Mouse (Mus musculus) midbrain, embryonic 13.5 days (tissue): ENCODE results near the gene S100a7a. TPM values are rescaled to one million over a fixed set of nuclear protein-coding genes. Genes with fewer than 3 reads are reported as not detected.

Experiments used
- ATAC-seq: fragments of 200-750 bp; cut with Nextera tagmentation; 2 replicates; pipeline ENCODE4 v1.8.0; 2017; ENCODE audit warnings: mild to moderate bottlenecking, moderate TSS enrichment, moderate library complexity
- H3K27ac ChIP-seq: fragments of 300-500 bp; sonication (generic); 2 replicates; pipeline ENCODE4 v1.5.1; 2015; ENCODE audit warnings: inconsistent platforms, mild to moderate bottlenecking, moderate library complexity
- H3K27me3 ChIP-seq: fragments of 300-500 bp; sonication (generic); 2 replicates; pipeline ENCODE4 v1.6.1; 2015; ENCODE audit warnings: mild to moderate bottlenecking, inconsistent platforms
- H3K36me3 ChIP-seq: fragments of 300-500 bp; sonication (generic); 2 replicates; pipeline ENCODE4 v1.6.1; 2015; ENCODE audit warnings: mild to moderate bottlenecking, inconsistent platforms
- H3K4me1 ChIP-seq: fragments of 300-500 bp; sonication (generic); replicated peaks from 2 replicates; pipeline ENCODE4 v1.6.1; 2015; ENCODE audit warnings: inconsistent platforms
- H3K4me2 ChIP-seq: fragments of 300-500 bp; sonication (generic); replicated peaks from 2 replicates; pipeline ENCODE4 v1.6.1; 2015; ENCODE audit warnings: moderate library complexity, mild to moderate bottlenecking, inconsistent platforms
- H3K4me3 ChIP-seq: fragments of 300-500 bp; sonication (generic); replicated peaks from 2 replicates; pipeline ENCODE4 v1.5.1; 2015; ENCODE audit warnings: mild to moderate bottlenecking, inconsistent platforms
- H3K9ac ChIP-seq: fragments of 300-500 bp; sonication (generic); replicated peaks from 2 replicates; pipeline ENCODE4 v1.6.1; 2015; ENCODE audit warnings: mild to moderate bottlenecking, inconsistent platforms
- H3K9me3 ChIP-seq: fragments of 300-500 bp; sonication (generic); 2 replicates; pipeline ENCODE4 v1.6.1; 2016; ENCODE audit warnings: mild to moderate bottlenecking, inconsistent platforms
- WGBS: fragments of 180-500 bp; shearing (Covaris S2); methylation state at CpG from one replicate; pipeline ENCODE4 v1.1.7; 2015; 5-methylcytosine and 5-hydroxymethylcytosine counted together
- polyA plus RNA-seq: library from polyadenylated mRNA; unstranded; fragments of >200 nt; fragmentation: Nextera tagmentation; extraction: Ambion mirVana; gene quantifications from 2 replicates; pipeline ENCODE4 v1.2.1, GENCODE M21; 2015

S100a7a gene
- polyA plus RNA-seq, 1 experiment from 2014 or later = not detected

DNA sequence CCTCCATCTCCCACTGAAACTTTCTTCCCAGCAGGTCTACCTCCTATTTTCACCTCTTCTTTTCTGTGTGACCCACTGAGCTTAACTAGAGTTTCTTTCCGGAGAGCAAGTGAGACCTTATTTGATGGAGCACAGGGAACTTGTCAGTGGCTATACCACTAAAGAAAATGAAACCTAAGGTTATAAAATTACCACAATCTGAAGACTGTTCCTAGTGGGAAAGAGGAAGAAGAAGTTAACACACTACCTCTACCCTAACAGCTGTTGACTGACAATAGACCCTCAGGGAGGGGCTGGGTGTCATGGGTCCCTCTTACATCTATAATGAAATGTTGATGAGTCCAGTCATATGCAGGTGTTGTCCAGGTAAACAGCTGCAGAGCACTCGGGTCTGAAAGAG is 21.8 kb upstream of the S100a7a start:
- Histone ChIP-seq H3K36me3 (no peaks in the 10 kb centered on the region), H3K9ac (no peak overlapping the region), H3K4me1 (no peaks in the 10 kb centered on the region), H3K27ac (no peak overlapping the region), H3K4me3 (no peak overlapping the region), H3K27me3 (no peaks in the 10 kb centered on the region), H3K9me3 (no peaks in the 10 kb centered on the region), H3K4me2 (no peak overlapping the region)
- ATAC-seq = no peak
- WGBS = 73% methylated on average over 2 of the region's 2 CpGs

DNA sequence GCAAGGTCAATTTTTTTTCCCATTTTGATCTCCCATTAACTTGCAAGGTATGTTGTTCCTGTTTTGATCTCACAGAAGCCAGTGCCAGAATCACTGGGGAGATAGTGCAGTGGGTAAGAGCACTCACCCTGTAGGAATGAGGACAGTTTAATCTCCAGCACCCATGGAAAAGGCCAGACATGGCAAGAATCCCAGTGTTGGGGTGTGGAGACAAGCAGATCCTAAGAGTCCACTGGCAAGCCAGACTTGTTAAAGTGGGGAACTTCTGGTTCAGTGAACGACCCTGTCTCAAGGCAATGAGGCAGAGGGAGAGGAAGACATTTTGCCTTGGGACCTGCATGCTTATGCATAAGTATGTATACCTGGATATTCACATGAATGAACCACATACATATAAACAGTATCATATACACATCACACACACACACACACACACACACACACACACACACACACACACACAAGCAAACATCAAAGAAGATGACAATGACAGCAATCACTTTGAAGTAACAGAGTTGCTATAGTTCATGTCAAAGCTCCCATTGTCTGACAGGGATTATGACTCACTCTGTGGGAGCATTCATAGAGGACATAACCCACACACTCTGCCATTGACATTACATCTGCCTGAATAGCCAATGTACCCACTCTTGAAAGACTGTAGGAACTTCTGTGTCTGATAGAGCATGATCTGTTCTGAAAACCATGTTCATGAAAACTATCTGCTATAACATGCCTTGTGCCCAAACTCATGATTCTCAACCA is 15.1 kb upstream of the S100a7a start:
- Histone ChIP-seq H3K4me3 (no peak overlapping the region), H3K27me3 (no peaks in the 10 kb centered on the region), H3K4me2 (no peak overlapping the region), H3K36me3 (no peaks in the 10 kb centered on the region), H3K9me3 (no peaks in the 10 kb centered on the region), H3K27ac (no peak overlapping the region), H3K4me1 (no peaks in the 10 kb centered on the region), H3K9ac (no peak overlapping the region)
- 64% methylated on average over 1 of the region's 1 CpGs for WGBS
- ATAC-seq = no peak

DNA sequence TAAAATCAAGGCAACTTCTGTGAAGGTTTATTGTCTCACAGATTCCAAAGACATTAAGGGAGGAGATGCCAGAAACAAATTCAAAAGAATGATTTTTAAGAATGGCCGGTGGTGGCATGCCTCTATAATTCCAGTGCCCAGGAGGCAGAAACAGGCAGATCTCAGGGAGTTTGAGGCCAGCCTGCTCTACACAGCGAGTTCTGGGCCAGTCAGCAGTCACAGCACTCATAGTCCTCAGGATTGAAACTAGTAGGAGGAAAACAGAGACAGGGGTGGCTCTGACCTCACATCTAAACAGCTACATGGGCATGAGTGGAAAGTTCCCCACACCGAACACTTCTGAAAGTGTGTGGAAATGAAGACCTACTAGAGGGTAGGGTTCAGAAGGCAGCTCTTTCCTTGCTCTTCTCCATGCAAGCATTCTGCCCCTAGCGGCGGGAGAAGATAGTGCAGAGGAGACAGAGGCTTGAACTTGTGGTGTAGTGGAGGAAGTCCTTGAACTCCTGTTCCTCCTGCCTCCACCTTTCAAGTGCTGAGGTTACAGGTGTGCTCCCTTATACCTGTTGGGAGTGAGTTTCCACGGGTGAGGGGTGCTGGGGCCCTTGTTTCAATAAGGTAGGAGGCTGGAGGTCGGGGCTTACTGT is 14.2 kb upstream of the S100a7a start:
- no peaks in the 10 kb centered on the region for H3K27me3 ChIP-seq
- no peaks in the 10 kb centered on the region for H3K4me1 ChIP-seq
- no peaks in the 10 kb centered on the region for H3K36me3 ChIP-seq
- no peak overlapping the region for H3K27ac ChIP-seq
- H3K4me2 ChIP-seq = no peak overlapping the region
- ATAC-seq = no peak
- H3K9ac ChIP-seq = no peak overlapping the region
- H3K9me3 ChIP-seq = no peaks in the 10 kb centered on the region
- H3K4me3 ChIP-seq = no peak overlapping the region
- WGBS = 53% methylated on average over 7 of the region's 7 CpGs

DNA sequence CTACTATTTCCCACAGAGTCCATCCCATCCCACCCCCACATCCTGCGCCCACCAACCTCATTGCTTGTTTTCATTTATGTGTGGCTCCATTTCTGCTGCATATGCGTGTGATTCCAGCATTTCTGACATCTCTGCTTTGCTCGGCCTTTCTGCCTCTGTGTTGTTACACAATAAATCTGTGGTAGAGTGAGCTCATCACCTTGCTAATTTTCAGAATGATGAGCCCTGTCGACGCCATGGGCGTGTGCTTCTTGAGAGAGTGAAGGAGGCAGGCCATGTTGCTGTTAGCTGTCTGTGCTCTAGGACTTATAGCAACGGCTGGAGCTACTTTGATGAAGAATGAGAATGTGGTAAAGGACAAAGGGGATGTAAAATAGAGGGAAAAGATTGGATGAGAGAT is 12.8 kb upstream of the S100a7a start:
- WGBS = 87% methylated on average over 7 of the region's 7 CpGs
- no peak overlapping the region for H3K4me2 ChIP-seq
- H3K27ac ChIP-seq = no peak overlapping the region
- no peaks in the 10 kb centered on the region for H3K27me3 ChIP-seq
- H3K4me3 ChIP-seq = no peak overlapping the region
- H3K4me1 ChIP-seq = no peaks in the 10 kb centered on the region
- H3K36me3 ChIP-seq = no peaks in the 10 kb centered on the region
- H3K9ac ChIP-seq = no peak overlapping the region
- H3K9me3 ChIP-seq = no peaks in the 10 kb centered on the region
- no peak for ATAC-seq

DNA sequence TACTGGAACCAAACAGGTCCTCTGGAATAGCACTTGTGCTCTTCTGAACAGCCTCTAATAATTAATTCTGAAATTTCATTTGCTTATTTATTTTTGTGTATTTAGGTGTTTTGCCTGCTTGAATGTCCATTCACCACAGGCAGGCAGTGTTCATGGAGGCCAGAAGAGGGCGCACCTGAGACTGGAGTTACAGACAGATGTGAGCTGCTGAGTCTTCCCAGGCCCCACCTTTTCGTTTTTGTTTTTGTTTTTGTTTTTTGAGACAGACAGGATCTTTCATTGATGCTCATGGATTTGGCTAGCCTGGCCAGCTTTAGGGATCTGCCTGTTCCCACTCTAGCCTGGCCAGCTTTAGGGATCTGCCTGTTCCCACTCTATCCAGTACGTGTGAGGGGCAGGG is 9.6 kb upstream of the S100a7a start:
- H3K9me3 ChIP-seq = no peaks in the 10 kb centered on the region
- no peaks in the 10 kb centered on the region for H3K36me3 ChIP-seq
- H3K27me3 ChIP-seq = no peaks in the 10 kb centered on the region
- H3K4me3 ChIP-seq = no peak overlapping the region
- 54% methylated on average over 3 of the region's 3 CpGs for WGBS
- no peak for ATAC-seq
- no peaks in the 10 kb centered on the region for H3K4me1 ChIP-seq
- H3K4me2 ChIP-seq = no peak overlapping the region
- H3K27ac ChIP-seq = no peak overlapping the region
- no peak overlapping the region for H3K9ac ChIP-seq

DNA sequence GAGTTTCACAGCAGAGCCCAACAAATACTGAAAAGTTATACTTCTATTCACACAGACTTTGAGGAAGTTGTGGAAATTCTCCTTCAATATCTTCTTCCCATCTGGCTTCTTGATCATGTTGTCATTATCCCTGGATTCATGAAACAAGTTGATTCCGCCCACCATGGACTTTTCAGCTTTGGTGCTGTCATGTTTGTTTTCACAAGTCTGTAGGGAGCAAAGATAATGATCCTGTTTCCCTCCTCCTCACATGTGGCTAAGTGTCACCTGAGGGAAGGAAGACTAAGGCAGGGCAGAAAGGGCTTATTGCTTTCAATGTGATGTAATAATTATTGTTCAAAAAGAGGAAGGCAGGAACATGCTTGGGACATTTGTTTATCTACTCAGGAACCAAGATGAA is 6.5 kb upstream of the S100a7a start:
- no peak for ATAC-seq
- Histone ChIP-seq H3K9me3 (no peaks in the 10 kb centered on the region), H3K4me2 (no peak overlapping the region), H3K27ac (no peak overlapping the region), H3K9ac (no peak overlapping the region), H3K4me3 (no peak overlapping the region), H3K4me1 (no peaks in the 10 kb centered on the region), H3K27me3 (no peaks in the 10 kb centered on the region), H3K36me3 (no peaks in the 10 kb centered on the region)
- WGBS = 84% methylated on average over 1 of the region's 1 CpGs

DNA sequence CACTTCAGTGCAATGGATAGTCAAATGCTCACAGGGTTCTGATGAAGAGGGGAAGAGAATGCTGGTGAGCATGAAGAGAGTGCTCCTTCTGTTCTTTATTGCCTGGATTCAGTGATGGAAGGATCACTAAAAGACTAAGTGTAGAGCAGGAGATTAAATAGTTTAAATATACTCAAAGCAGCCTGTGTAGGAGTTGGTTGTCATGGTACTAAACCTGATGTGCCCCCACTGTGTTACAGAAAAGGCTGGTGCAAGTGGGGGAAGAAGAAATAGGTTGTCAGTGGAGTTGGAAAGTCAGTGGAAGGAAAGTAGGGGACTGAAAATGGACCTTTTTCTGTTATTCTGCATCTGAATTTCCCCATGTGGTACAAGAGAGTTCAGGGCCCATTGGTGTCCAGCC is 4.8 kb upstream of the S100a7a start:
- Histone ChIP-seq H3K4me1 (no peaks in the 10 kb centered on the region), H3K4me2 (no peak overlapping the region), H3K27ac (no peak overlapping the region), H3K9me3 (no peaks in the 10 kb centered on the region), H3K4me3 (no peak overlapping the region), H3K27me3 (no peaks in the 10 kb centered on the region), H3K36me3 (no peaks in the 10 kb centered on the region), H3K9ac (no peak overlapping the region)
- no peak for ATAC-seq

DNA sequence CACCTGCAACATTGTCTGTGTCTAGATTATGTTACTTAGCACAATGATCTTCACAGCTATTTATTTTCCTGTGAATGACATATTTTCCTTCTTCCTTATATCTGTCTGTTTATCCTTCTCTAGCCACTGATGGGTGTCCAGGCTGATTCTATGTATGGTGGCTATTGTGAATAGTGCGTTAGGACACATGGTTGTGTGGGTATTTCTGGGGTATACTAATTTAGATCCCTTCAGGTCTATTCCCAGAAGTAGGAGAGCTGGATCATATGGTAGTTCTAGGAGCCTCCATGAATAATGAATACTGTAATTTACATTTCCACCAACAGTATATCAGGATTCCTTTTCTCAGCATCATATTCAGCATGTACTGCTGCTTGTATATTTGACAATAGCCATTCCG is 4.0 kb upstream of the S100a7a start:
- no peak overlapping the region for H3K4me3 ChIP-seq
- H3K4me1 ChIP-seq = no peaks in the 10 kb centered on the region
- no peak overlapping the region for H3K27ac ChIP-seq
- WGBS = 94% methylated on average over 2 of the region's 2 CpGs
- no peaks in the 10 kb centered on the region for H3K27me3 ChIP-seq
- no peak overlapping the region for H3K4me2 ChIP-seq
- H3K9me3 ChIP-seq = no peaks in the 10 kb centered on the region
- no peak for ATAC-seq
- H3K36me3 ChIP-seq = no peaks in the 10 kb centered on the region
- no peak overlapping the region for H3K9ac ChIP-seq

DNA sequence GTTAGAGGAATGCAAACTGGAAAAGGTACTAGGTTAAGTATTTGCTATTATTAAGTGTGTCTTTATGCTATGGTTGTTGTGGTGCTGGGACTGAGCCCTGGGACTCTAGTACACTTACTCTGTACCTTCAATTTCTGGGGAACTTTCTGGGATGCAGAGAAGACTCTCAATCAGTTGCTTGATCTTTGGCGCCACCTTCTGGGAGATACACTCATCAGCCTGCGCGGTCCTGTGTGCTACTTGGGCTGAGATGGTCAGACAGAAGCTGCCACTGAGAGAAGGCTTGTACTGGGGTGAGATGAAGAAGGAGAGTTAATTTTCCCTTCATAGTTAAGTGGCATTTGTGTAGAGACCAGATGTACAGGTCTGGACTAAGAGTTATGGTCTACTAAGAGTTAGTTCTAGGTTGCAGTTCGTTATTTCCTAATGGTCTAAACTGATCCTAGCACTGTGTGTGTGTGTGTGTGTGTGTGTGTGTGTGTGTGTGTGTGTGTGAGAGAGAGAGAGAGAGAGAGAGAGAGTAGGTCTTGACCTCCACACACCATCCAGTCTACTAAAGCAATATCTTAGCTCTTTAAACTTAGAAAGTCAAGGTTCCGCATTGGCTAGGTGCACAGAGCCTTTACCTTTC is 824 bp upstream of the S100a7a start:
- Histone ChIP-seq H3K27me3 (no peaks in the 10 kb centered on the region), H3K27ac (no peak overlapping the region), H3K4me2 (no peak overlapping the region), H3K4me3 (no peak overlapping the region), H3K9me3 (no peaks in the 10 kb centered on the region), H3K9ac (no peak overlapping the region), H3K36me3 (no peaks in the 10 kb centered on the region), H3K4me1 (no peaks in the 10 kb centered on the region)
- 39% methylated on average over 5 of the region's 5 CpGs for WGBS
- peak; percentile 90 for ATAC-seq

DNA sequence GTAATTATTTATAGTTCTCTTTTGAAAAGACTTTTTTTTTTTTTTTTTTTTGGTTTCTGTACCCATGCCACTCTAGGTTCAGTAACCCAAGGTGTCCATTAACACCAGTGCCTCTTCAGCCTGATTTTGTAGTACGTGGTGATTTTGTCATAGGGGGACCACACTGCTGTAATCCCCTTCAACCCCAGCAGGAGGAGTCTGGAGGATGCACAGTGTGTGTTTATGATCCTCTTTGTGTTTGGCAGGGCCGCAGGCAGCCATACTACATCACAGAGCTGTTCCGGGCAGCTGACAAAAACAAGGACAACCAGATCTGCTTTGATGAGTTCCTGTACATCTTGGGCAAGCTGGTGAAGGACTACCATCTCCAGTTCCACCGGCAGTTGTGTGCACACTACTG is 3.6 kb downstream of the S100a7a start:
- Histone ChIP-seq H3K9me3 (no peaks in the 10 kb centered on the region), H3K27ac (no peak overlapping the region), H3K4me2 (no peak overlapping the region), H3K36me3 (no peaks in the 10 kb centered on the region), H3K4me3 (no peak overlapping the region), H3K27me3 (no peaks in the 10 kb centered on the region), H3K9ac (no peak overlapping the region), H3K4me1 (no peaks in the 10 kb centered on the region)
- ATAC-seq = no peak
- WGBS = 76% methylated on average over 4 of the region's 4 CpGs

DNA sequence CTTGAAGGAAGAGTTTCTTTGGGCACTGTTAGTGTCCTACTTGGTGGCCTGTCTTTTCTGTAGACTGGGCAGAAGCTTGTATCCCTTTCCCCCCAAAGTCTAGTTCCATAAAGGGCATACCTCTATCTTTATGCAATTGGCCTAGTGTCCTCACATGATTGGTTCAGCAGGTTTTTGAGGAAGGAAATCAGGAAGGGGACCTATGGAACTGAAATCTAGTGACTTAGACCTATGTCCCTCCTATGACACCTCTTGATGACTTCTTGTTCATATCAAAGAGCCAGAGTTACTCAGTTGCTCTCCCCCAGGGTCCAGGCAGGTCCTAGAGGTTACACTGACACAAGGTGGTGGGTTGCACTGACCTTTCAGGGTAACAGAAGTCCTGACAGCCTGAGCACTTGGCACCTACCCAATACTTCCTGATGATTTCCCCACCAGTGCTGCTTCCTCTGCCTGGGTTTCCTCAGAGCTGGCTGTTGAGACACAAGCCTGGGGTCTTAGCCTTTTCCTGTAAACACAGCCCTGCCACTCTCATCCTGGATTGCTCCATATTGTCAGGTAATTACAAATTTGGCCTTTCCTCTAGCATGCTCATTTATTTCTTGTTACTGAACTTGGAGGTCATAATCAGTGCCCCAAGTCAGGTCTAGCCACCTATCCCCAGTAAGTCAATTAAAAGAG is 5.7 kb downstream of the S100a7a start:
- Histone ChIP-seq H3K4me3 (no peak overlapping the region), H3K4me2 (no peak overlapping the region), H3K27ac (no peak overlapping the region), H3K4me1 (no peaks in the 10 kb centered on the region), H3K9ac (no peak overlapping the region), H3K27me3 (no peaks in the 10 kb centered on the region), H3K9me3 (no peaks in the 10 kb centered on the region), H3K36me3 (no peaks in the 10 kb centered on the region)
- ATAC-seq = no peak

DNA sequence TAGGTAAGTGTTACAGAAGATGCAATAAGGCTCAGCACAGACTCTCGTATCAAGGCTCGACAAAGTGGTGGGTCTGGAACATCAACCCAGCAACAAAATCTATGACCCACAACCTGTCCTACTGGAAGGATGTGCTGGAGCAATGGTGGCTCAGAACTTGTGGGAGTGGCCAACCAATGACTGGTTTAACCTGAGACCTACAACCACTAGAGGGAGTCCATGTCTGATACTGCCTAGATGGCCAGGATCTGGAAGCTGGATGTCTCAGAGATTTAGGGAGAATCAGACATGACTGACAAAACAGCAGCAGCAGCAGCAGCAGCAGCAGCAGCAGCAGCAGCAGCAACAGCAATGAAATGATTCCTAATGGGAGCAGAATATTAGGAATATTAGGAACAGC is 10.4 kb downstream of the S100a7a start:
- WGBS = 91% methylated on average over 2 of the region's 2 CpGs
- ATAC-seq = no peak
- Histone ChIP-seq H3K36me3 (no peaks in the 10 kb centered on the region), H3K4me2 (no peak overlapping the region), H3K27me3 (no peaks in the 10 kb centered on the region), H3K9ac (no peak overlapping the region), H3K27ac (no peak overlapping the region), H3K9me3 (no peaks in the 10 kb centered on the region), H3K4me3 (no peak overlapping the region), H3K4me1 (no peaks in the 10 kb centered on the region)
